Mouse (Mus musculus) T-cell, adult 2 months (primary cell): ENCODE data around the gene Ptges2.
"Not testable (repeated sequence)": the region's sequence is repeated elsewhere in the genome, so short reads cannot be mapped to it uniquely, and the experiment has no call there.

Experiments used
- DNase-seq: peaks from one replicate; pipeline ENCODE4 v3.0.0; 2022; ENCODE audit warnings: low spot score

Gene Ptges2

DNA sequence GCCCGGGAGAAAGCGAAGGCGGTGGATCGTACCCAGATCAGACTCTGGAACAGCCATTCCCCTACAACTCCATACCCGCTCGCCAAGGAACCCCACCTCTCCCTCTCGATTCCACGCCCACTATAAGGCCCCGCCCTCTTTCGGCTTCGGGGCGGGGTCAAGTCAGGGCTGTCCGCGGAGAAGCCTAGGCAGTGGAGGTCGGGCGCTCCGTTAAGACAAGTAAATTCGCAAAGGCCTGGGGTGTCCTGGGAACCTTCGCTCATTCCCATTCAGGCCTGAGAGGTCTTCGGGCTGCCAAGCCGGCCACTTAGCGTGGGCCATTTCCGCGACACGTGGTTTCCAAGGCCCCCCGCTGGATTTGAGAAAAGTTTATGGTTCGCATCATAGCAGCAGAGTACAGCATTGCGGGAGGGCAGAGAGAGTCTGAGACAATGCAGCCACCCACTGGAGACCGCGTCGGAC lies at the start of gene Ptges2:
Ptges2 (plus strand) TSS at position 413 of the 462 bp plus-strand sequence.
- peak; percentile 84 for DNase-seq

DNA sequence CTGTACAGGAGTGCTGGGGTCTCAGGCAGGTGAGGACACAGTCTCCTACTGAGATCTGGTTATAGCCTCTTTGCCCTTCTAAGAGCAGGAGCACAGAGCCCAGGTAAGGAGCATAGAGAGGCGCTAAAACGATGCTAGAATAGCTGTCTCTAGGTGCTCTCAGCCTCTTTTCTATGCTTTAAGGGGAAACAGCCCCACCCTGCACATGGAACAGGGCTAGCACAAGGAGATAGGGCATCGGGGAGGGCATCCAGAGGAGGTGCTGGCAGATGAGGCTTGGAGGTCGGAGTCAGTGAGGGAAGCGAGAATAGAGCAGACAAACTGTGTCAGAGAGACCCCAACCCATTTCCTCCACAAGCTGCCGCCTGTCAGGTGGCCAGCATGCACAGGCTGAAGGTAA lies 48.7 kb upstream of the Ptges2 start:
- DNase-seq = no peak

DNA sequence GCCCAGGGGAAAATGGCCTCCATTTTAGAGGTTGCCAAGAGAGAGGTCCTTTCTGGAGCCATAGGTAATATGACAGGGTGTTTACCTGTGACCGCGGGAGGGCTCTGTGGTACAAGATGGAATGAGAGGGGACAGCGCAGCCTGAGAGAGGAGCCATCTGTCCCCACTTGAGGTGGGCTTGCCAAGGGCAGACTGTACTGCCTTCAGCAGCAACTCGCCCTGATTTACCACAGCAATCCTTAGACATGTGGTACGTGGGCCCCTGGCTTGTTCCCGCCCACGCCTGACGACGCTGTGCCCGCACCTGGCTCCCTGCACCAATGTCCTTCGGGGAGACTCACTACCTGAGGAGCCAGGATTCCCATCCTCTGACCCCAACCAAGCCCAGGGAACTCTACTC lies 47.4 kb upstream of the Ptges2 start:
- no peak for DNase-seq

DNA sequence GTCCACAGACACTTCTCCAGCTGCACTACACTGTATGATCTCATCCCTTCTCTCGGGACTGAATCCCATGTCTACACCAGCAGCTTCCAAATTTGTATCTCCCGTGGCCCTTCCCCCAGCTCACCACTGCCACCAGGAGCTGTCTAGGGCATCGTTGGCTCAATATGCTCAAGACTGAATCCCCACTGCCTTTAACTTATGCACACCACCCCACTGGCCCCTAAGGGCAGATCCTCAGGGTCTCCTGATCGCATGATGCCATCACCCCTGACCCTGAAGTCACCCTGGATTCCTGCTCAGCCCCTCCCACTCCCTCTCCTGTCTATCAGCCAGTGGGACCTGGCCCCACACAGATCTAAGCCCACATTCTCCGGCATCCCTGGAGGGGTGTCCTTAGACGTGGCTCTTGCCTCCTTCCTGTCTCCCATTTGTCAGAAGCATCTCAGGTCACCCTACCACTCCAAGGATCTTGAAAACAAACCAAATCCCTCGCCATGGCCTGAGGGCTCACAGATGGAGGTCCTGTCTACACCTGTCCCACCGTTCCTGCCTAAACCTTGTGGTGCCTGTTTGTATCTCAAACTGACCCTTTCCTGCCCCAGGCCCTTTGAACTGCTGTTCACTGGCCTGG lies 46.0 kb upstream of the Ptges2 start:
- no peak for DNase-seq

DNA sequence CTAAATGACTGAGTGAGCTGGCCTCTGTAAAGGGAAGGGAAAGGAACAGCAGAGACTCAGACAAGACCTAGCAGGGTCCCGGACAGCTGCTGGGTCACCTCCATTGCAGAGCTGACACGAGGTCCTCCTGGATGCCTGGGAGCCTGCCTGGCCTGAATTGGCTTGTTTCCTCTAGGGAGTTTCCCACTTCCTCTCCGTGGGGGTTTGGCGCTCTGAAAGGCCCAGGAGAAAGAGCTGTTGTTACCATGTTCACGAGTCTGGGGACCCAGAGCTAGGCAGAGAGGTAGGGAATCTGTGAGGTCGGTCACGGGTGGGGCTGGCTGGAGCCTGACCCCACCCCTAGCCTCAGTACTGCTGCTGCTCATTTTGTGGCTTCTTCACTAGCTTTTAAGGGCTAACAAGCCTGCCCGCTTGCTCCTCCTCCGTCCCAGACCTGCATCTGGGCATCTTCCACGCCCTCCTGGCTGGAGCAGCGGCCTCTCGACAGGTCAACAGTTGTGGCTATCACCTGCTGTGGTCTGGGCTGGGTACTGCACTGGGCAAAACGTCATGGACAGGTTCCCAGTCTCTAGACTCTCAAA lies 45.1 kb upstream of the Ptges2 start:
- no peak for DNase-seq

DNA sequence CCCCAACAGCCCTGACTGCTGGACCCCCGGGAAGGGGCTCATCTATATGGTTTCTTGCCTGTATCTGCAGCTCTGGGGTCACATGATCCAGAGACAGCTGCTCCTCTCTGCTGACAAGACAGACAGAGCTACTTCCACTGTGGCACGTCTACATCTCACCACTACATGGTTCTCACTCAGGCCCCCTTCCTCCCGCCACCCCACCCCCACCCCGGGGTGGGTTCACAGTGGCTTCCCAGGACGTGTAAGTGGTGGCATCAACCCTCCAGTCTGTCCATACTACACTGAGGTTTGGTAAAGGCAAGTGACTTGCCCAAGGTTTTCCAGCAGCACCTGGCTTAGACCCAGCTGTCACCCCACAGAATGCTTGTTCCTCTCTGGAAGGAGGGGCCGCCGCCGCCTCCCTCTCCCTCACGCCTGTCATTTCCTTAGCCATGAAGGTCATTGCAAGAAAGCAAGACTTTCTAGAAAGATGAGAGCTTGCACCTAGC lies 44.2 kb upstream of the Ptges2 start:
- no peak for DNase-seq

DNA sequence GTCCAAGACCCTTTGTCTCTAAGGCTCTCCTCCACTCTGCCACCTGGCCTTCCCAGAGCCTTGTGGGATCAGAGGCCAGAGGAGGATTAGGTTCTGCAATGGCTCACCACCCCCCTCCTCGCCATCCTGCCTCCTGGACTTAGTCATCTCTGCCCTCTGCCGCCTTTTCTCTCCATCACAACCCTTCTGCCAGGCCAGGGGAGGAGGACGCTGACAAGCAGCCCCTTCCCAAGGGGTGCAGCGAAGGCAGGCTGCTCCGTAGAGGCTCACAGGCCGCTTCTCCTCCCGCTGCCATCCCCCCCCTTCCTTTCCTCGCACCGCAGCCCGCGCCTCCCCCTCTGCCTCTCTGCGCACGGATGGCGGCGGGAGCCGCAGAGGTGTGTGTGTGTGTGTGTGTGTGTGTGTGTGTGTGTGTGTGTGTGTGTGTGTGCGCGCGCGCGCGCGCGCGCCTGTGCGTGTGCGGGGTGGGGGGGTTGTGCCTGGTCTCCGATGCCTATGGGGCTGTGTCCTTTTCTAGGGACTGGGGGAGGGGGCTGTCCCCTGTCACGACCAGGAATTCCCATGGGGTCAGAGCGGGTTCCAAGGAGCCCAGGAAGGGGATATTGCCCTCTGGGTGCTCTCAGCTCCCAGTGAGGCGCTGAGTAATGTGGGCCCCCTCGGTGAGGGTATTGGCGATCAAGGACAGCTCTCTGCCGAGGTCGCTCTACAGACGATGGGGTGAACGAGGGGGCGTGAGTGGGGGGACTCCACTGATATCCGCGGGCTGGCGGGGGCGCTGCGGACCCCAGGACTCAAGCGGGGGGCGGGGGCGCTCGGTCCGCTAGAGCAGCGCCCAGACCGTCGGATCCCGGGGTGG lies 43.3 kb upstream of the Ptges2 start, which contains the start of gene Ciz1:
Ciz1 (plus strand) TSS at position 177 of the 856 bp plus-strand sequence.
- DNase-seq = peak; percentile 46

DNA sequence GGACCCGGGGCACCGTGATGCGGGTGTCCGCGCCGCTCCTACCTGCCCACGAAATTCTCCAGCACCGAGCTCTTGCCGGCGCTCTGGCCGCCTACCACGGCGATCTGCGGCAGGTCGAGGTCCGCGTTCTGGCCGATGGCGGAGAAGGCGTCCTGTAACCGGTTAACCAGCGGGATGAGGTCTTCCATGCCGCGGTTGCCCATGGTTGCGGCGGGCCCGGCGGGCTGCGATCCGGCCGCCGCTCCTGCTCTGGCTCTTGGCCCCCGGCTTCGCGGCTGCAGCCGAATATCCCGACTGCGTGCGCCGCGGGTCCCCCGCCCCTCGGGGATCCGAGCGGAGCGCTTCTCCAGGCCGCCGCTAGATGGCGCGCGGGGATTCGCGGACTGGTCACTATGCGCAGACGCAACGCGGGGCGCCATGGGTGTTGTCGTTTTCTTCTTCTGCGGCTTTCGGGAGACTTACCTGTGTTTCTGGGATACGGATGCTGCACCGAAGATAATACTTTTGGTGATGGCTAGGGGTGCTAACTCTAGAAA lies 42.6 kb upstream of the Ptges2 start, which contains the start of gene Dnm1:
Dnm1 (minus strand) TSS at position 332 of the 536 bp plus-strand sequence.
- DNase-seq = peak; percentile 83

DNA sequence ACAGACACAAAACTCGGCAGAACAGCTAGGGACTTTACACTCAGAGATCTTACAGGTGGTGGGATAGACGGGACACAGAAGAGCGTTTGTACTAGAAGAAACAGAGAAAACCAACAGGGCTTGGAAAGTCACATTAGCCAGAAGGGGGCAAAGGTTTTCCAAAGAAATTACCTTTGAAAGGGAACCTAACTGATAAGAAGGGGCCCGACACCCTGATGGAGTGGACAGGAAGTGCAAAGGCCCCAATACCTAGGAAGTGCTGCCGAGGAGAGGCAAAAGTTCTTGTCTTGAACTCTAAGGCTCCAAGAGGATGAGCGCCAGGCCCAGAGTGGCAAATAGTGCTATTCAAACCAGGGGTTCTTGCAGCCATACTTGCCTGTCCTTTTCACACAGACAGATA lies 41.9 kb upstream of the Ptges2 start:
- DNase-seq = no peak

DNA sequence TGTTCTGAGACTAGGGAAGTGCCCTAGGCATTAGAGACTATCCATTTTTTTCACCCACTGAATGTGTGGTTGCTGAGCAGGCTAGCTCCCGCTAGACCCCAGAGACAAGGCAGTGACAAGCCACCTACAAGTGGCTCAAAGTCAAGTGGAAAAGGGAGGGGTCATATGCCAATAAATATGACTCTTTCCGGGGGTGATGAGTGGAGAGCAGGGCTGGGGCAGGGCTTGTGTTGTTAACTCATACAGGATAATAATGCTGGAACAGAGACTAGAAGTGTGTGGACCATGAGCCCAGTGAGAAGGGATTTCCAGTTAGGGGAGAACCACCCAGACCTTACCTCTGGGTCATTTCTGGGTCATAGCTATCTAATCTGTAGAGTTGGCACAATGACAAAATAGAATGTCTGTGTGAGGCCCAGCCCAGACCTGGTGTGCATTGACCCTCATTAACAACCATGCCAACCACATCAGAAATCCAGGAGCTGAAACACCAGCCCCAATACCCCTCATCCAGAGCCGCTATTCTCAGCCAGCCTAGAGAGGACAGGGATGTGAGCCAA lies 41.3 kb upstream of the Ptges2 start:
- DNase-seq = no peak

DNA sequence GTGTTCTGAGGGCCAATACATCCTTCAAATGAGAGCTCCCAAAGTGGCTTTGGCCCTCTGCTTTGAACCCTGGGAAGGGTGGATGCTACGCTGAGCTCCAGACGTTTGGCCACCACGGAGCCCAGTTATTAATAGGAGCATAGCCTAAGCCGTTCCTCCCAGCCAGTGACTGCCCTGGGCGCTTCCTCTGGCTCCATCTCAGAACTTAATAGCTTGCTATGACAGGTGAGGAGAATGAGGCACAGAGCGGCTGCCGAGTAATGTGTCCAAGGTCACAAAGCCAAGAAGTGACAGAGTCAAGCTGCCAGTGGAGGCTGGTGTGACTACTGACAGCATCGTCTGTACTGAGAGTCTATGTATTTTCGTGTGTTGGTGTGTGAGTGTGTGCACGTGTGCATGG lies 39.5 kb upstream of the Ptges2 start:
- no peak for DNase-seq

DNA sequence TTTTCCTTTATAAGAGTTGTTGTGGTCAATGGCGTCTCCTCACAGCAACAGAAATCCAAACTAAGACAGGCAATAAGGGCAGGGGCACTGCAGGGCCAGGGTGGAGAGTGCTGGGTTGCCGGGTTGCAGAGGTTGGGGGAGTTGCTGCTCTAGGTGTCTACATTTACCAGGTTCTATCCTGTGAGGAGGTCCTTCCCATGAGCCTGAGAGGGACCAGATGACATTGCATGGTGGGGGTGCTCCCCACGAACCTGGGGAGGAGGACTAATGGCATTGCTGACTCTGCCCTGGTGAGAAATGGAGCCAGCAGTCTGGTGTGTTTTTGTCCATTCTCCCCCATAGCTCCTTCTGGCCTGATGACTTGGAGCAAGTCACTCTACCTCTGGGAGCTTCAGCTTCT lies 38.0 kb upstream of the Ptges2 start:
- DNase-seq = no peak

DNA sequence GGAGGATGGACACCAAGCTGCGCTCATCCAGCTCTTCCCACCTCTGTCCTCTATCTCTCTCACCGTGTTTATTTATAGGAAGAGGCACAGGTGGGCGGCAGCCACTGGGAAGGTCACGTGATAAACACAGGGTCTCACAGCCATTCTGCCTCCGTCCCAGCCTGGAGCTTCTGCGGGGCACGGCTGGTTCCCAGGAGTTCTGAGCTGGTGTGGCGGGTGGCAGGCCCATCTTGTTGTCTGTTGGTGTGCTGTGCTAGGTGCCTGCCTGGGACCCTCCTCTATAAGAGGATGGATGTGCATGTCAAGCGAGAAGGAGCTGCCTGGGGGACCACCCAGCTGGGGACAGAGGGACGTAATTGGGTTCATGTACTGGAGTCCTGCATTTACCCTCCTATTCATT lies 37.3 kb upstream of the Ptges2 start:
- DNase-seq = no peak

DNA sequence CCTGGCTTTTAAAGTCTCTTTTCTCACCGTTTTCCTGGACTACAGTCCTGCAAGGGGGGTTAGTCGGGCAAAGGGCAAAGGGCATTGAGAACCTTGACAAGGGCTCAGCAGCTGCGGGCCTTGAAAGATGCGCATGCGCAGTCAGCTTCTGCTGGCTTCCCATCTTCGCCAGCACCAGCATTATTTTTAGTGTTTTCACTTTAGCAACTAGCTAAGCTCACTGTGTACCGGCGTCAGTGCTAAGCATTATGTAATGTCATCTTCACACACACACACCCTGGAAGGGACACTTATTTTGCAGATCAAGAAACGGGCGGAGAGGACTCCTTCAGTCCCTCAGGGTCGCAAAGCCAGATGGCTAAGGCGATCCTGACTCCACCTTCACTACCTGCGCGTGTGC lies 35.0 kb upstream of the Ptges2 start:
- DNase-seq = peak; percentile 62

DNA sequence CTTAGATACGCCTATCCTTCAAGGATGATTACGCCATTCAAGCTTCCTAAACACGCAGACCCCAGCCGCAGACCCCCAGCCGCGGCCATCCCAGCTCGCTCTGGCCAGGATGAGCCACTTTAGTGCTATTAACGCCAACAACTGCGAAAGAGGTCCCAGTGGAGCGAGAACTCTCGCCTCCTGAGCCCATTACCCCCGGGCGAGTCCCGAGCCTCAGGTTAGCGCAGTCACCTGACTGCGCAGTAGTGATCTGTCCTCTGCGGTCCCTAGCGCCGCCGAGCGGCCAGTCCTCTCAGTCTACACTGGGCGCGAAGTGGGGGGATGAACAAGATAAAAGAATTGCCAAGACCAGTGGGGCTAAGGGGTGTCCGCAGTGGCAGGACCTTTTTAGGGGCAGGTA lies 34.3 kb upstream of the Ptges2 start:
- peak; percentile 50 for DNase-seq

DNA sequence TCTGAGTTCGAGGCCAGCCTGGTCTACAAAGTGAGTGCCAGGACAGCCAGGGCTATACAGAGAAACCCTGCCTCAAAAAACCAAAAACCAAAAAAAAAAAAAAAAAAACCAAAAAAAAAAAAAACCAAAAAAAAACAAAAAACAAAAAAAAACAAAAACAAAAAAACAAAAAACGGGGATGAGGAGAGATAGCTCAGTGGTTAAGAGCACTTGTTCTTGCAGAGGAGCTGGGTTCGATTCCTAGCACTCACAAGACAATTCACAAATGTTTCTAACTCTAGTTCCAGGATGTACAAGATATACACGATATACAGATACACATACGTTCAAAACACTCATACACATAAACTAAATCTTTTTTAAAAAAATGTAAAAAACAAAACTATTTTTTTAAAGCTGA lies 33.4 kb upstream of the Ptges2 start:
- DNase-seq = not testable (repeated sequence)

DNA sequence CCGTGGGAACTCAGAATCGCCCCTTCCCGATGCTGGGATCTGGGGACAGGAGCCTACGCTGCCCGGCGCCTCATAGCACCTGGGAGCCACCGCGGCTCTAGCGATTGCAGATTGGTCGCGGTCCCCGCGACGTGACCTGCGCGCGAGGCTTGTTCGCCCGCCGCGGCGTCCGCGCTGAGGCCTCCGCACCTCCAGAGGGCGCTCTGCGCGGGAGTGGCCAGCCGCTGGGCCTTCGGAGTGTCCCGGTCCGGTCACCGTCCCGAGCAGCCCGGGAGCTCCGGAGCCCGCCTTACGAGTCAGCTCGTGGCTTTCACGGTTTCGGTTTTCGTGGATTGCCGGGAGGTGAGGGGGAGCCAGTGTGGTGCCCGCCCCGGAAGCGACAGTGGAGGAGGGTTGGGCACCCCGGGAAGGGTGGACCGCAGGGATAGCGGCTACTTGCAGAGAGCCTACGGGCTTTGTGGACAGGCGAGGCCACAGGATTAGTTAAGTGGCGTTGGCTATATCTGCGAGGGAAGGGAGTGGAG lies 32.8 kb upstream of the Ptges2 start:
- DNase-seq = peak; percentile 84

DNA sequence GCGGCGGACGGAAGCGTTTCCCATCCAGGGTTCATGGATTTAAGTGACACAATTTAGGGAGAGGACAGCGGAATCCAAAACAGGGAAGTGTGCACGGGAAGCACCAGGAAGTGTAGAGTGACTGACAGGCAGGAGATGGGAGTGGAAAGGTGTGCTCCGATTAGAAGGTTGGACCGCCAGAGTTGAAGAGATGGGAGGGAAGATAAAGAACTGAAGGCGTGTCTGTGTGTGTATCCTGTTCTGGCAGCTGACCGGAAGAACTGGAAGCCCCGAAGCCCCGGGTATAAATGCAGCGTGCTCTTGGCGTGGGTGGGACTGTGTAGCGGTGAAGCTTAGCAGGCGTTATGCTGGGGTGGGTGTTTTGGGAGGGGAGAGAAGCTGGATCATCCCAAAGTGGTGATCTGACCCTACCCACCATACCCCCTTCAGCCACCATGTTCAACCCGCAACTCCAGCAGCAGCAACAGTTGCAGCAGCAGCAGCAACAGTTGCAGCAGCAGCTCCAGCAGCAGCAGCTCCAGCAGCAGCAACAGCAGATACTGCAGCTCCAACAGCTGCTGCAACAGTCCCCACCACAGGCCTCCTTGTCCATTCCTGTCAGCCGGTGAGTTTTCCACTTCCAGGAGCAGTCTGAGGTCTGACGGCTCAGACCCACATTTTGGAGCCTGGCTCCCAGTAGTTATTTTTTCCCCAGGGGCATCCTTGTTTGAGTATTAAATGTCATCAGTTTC lies 32.2 kb upstream of the Ptges2 start:
- peak; percentile 10 for DNase-seq

DNA sequence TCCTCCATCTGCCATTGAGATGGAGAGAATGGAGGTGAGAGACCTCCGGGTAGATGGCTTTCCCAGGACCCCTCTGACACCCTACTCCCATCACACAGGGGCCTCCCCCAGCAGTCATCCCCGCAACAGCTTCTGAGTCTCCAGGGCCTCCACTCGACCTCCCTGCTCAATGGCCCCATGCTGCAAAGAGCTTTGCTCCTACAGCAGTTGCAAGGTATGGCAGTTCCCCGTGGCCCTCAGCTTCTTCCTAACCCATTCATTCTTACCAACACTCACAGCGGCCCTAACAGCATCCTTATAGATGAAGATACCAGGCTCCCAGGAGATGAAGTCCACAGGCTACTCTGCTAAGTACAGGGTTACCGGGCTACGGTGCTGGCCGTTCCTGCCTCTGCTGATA lies 31.6 kb upstream of the Ptges2 start:
- no peak for DNase-seq

DNA sequence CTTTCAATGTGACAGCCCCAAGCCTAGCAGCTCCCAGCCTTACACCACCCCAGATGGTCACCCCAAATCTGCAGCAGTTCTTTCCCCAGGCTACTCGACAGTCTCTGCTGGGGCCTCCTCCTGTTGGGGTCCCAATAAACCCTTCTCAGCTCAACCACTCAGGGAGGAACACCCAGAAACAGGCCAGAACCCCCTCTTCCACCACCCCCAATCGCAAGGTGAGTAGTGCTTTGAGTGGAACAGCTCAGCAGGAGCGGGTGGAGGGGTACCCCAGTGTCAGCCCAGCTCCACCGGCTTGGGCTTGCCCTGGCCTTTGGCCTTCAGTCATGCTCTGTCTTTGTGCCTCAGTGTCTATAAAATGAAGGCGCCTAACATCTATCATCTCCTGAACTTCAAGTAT lies 28.4 kb upstream of the Ptges2 start:
- DNase-seq = no peak

DNA sequence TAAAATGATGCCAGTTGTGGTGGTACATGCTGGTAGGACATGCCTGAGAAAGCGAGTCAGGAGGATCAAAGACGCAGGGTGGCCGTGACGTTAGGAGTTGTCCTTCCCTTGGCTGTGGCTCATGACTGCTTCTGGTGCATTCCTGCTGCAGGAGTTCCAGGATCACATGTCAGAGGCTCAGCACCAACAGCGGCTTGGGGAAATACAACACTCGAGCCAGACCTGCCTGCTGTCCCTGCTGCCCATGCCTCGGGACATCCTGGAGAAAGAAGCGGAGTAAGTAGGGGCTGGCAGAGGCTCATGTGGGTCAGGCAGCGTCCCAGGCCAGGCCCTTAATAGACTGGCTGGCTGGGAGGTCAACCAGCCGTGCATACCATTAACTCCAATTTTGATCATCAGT lies 21.5 kb upstream of the Ptges2 start:
- no peak for DNase-seq
